Mouse (Mus musculus) embryonic stem cell, embryonic (primary cell): ENCODE data around the gene Olfr716.
"Not testable (repeated sequence)": the region's sequence is repeated elsewhere in the genome, so short reads cannot be mapped to it uniquely, and the experiment has no call there.

Experiments used
- CTCF ChIA-PET, 4 experiments: fragments of 300-600 bp in 2 of 4; fragments of 350-600 bp in 2 of 4; sonication (Branson Sonifier 250); formaldehyde crosslinking; loops; one replicate each; lab custom pipeline; 2022; ENCODE audit warnings: inconsistent platforms in 2 of 4; lab: Charles Lee
- POLR2A ChIA-PET, 4 experiments: fragments of 300-600 bp in 2 of 4; fragments of 350-600 bp in 2 of 4; sonication (Branson Sonifier 250); formaldehyde crosslinking; loops; one replicate each; lab custom pipeline; 2022; ENCODE audit warnings: antibody characterized with exemption in 4 of 4, inconsistent platforms in 1 of 4; lab: Charles Lee

Olfr716 gene

GRCm38 (mm10) chr7:107138027-107138426 is at the start of gene Olfr716:
TSS of gene Olfr716 (plus strand) at chr7:107138327.
- POLR2A ChIA-PET, result not testable (repeated sequence)
- CTCF ChIA-PET, result interaction anchor here in 1 of 4 experiments (0.7 kb wide), 1 partner anchor 611 kb away, joined by 3 read pairs; no protein-coding TSS in a partner anchor

- ChIA-PET CTCF (no interaction called here), POLR2A (no interaction called here)
Observed at GRCm38 (mm10) chr7:107092920-107093319, 45.2 kb upstream of the Olfr716 start, which contains the start of gene Olfr17. TSS of gene Olfr17 (plus strand) at chr7:107093220.

- POLR2A ChIA-PET, CTCF ChIA-PET: not testable (repeated sequence)
Observed at GRCm38 (mm10) chr7:107110269-107110668, 27.9 kb upstream of the Olfr716 start, which contains the start of gene Olfr715b. TSS of gene Olfr715b (minus strand) at chr7:107110369.

- CTCF ChIA-PET, result interaction anchor here in 1 of 4 experiments (0.6 kb wide), 1 partner anchor 55 kb away, joined by 7 read pairs; no protein-coding TSS in a partner anchor
- POLR2A ChIA-PET, result not testable (repeated sequence)
Observed at GRCm38 (mm10) chr7:107130983-107131382, 7.1 kb upstream of the Olfr716 start, which contains the start of gene Olfr715. TSS of gene Olfr715 (minus strand) at chr7:107131083.

- CTCF ChIA-PET, result no interaction called here
Observed at GRCm38 (mm10) chr7:107166690-107167089, 28.6 kb downstream of the Olfr716 start, which contains the start of gene Nlrp14. TSS of gene Nlrp14 (plus strand) at chr7:107166990.

GRCm38 (mm10) chr7:107180406-107180805 is 42.3 kb downstream of the Olfr716 start:
- CTCF ChIA-PET, result interaction anchor here in 1 of 4 experiments (1.5 kb wide), 1 partner anchor 1364 kb away, joined by 3 read pairs; no protein-coding TSS in a partner anchor
- POLR2A ChIA-PET, result no interaction called here

More at GRCm38 (mm10) chr7:107166690-107167089, 28.6 kb downstream of the Olfr716 start, which contains the start of gene Nlrp14:
- POLR2A ChIA-PET, result no interaction called here
